Mouse (Mus musculus): Measurements from ENCODE around the gene Fbxl15. TPM values are rescaled to one million over a fixed set of nuclear protein-coding genes. Genes with fewer than 3 reads are reported as not detected.

The Fbxl15 gene
- polyA plus RNA-seq, 1 experiment from 2014 or later, result 15.0 TPM

DNA sequence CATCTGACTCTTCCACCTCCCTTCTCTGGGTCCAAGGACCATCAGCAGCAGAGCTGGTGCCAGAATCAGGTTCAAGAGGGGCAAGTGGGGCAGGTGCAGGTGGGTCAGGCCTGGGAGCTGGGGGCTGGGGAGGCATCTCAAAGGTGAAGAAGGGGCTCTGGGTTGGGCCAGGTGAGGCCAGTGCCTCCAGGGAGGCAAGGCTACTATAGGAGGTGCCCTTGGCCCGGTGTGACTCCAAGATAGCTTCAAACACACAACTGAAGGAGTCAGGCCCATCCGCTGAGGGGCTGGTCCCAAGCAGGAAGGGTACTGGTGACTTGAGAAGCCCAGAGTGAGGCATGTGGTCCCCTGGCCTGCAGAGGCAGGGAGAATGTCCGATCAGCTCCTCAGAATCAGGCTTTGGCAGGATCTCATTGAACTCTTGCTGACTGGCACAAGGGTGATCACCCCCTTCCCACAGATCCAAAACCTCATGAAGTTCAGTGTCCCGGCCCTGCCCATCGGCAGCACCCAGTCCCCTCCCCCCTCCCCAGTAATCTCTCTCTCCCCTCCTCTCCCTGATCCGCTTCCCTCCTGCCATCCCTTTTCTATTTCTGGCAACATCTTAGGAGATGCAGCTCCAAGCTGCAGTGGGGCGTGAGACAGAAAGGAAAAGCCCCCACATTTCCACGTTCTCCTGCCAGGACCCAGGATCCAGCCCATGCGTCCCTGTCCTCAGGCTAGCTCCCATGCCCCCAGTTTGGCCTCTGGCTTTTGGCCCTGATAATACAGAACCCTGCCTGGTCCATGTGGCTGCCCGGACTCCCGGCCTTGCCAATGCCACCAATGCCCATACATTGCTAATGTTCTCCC lies 5.6 kb upstream of the Fbxl15 start:
- H3K4me1 ChIP-seq (ENCODE audit: control insufficient read depth, insufficient read depth, low read length), result peaks cover 6% of the 10 kb centered on the region
- H3K36me3 ChIP-seq (replicated peaks; ENCODE audit: control insufficient read depth, insufficient read depth, low read depth, low read length), result no peaks in the 10 kb centered on the region
- no peaks in the 10 kb centered on the region for H3K9me3 ChIP-seq (replicated peaks; ENCODE audit: control insufficient read depth, low read length)
- no peak overlapping the region for H3K27ac ChIP-seq (replicated peaks; ENCODE audit: low read depth, low read length)
- no peak overlapping the region for H3K9ac ChIP-seq (replicated peaks; ENCODE audit: low read length)
- ATAC-seq (replicated peaks; ENCODE audit: insufficient number of reproducible peaks, low FRiP score, low TSS enrichment, low read depth), result no peak
- 53% methylated on average over 11 of the region's 11 CpGs for WGBS
- H3K27me3 ChIP-seq (ENCODE audit: control insufficient read depth, insufficient read depth, low read length), result peaks cover 74% of the 10 kb centered on the region
- DNase-seq (ENCODE audit: low spot score), result no peak
- H3K4me2 ChIP-seq (ENCODE audit: low read depth, low read length), result no peak overlapping the region
- no peak overlapping the region for H3K4me3 ChIP-seq (ENCODE audit: low read depth, low read length)

DNA sequence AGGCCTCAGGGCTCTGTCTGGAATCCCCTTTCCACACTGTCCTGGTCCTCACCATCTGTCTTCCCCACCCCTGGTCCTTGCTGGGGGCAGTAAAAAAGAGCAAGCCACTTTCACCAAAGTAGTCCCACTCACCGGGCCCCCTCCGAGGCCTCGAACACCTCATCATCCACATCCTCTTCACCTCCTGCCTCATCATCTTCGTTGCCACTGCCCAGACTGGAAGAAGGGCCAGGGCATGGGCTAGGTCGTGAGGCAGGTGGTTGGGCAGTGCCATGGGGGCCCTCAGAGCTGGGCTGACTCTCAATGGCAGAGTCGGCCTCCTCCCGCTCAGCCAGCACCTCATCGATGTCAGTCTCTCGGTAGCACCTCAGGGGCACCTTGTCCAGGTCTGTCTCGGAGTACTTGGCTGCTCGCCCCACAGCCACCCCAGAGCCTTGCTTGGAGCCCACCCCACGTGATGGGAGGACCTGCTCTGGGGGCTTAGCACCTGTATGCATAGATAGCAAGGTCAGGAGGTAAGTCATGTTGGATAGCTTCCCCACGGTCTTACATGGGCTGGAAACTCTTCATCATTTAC lies 4.9 kb upstream of the Fbxl15 start:
- no peak overlapping the region; the same call in 1 of the 2 replicates for H3K4me2 ChIP-seq (ENCODE audit: low read depth, low read length)
- H3K9ac ChIP-seq (replicated peaks; ENCODE audit: low read length), result no peak overlapping the region
- H3K27ac ChIP-seq (replicated peaks; ENCODE audit: low read depth, low read length), result no peak overlapping the region
- peaks cover 67% of the 10 kb centered on the region for H3K27me3 ChIP-seq (ENCODE audit: control insufficient read depth, insufficient read depth, low read length)
- no peaks in the 10 kb centered on the region for H3K9me3 ChIP-seq (replicated peaks; ENCODE audit: control insufficient read depth, low read length)
- no peak overlapping the region for H3K4me3 ChIP-seq (ENCODE audit: low read depth, low read length)
- WGBS, result 72% methylated on average over 13 of the region's 13 CpGs
- H3K36me3 ChIP-seq (replicated peaks; ENCODE audit: control insufficient read depth, insufficient read depth, low read depth, low read length), result no peaks in the 10 kb centered on the region
- ATAC-seq (replicated peaks; ENCODE audit: insufficient number of reproducible peaks, low FRiP score, low TSS enrichment, low read depth) (no peak), DNase-seq (ENCODE audit: low spot score) (no peak)
- H3K4me1 ChIP-seq (ENCODE audit: control insufficient read depth, insufficient read depth, low read length), result peaks cover under 1% of the 10 kb centered on the region; the same call in 1 of the 2 replicates

DNA sequence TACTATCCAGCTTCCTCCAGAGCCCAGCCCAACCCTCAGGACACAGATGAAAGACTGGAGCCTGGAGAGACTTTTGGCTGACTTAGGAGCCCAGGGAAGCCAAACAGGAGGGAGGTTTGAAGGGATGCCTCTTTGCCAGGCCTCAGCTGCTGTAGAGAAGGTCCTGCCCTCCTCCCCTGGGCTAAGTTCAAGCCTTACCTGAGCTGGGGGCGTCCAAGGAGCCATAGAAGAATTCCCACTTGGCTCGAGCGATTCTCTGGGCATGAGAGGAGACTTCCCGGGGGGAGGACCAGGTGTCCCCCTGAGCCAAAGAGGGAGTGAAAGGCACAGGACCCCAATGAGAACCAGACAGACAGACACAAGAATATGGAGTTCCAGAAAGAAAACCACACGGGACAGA lies 4.3 kb upstream of the Fbxl15 start:
- Histone ChIP-seq H3K4me1 (ENCODE audit: control insufficient read depth, insufficient read depth, low read length) (no peaks in the 10 kb centered on the region; the same call in 1 of the 2 replicates), H3K36me3 (replicated peaks; ENCODE audit: control insufficient read depth, insufficient read depth, low read depth, low read length) (no peaks in the 10 kb centered on the region), H3K4me2 (ENCODE audit: low read depth, low read length) (no peak overlapping the region), H3K27me3 (ENCODE audit: control insufficient read depth, insufficient read depth, low read length) (peaks cover 61% of the 10 kb centered on the region), H3K9ac (replicated peaks; ENCODE audit: low read length) (no peak overlapping the region), H3K4me3 (ENCODE audit: low read depth, low read length) (no peak overlapping the region), H3K27ac (replicated peaks; ENCODE audit: low read depth, low read length) (no peak overlapping the region), H3K9me3 (replicated peaks; ENCODE audit: control insufficient read depth, low read length) (no peaks in the 10 kb centered on the region)
- no peak for DNase-seq (ENCODE audit: low spot score)
- ATAC-seq (replicated peaks; ENCODE audit: insufficient number of reproducible peaks, low FRiP score, low TSS enrichment, low read depth), result no peak
- 71% methylated on average over 5 of the region's 5 CpGs for WGBS

DNA sequence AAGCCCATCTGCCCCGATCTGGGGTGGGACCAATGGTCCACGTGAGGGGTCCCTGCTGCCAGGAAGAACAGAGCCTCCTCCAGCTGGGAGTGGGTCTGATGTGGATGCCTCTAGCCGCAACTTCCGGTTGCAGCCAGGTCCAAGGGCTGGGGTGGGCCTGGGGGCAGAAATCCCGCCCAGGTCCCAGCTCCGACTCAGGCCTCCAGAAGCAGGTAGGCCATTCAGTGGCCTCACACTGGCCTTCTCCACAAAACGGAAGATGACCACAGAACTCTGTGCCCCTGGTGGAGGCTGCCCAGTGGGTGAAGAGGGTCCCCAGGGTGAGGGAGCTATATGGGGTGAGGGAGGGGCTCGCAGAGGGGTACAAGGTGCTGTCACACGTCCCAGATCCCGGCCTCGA lies 3.6 kb upstream of the Fbxl15 start:
- H3K27ac ChIP-seq (replicated peaks; ENCODE audit: low read depth, low read length), result no peak overlapping the region
- H3K9ac ChIP-seq (replicated peaks; ENCODE audit: low read length), result no peak overlapping the region
- peaks cover 55% of the 10 kb centered on the region for H3K27me3 ChIP-seq (ENCODE audit: control insufficient read depth, insufficient read depth, low read length)
- peaks cover 1% of the 10 kb centered on the region; the same call in 1 of the 2 replicates for H3K4me1 ChIP-seq (ENCODE audit: control insufficient read depth, insufficient read depth, low read length)
- H3K36me3 ChIP-seq (replicated peaks; ENCODE audit: control insufficient read depth, insufficient read depth, low read depth, low read length), result no peaks in the 10 kb centered on the region
- H3K4me3 ChIP-seq (ENCODE audit: low read depth, low read length), result no peak overlapping the region
- ATAC-seq (replicated peaks; ENCODE audit: insufficient number of reproducible peaks, low FRiP score, low TSS enrichment, low read depth) (no peak), DNase-seq (ENCODE audit: low spot score) (no peak)
- H3K9me3 ChIP-seq (replicated peaks; ENCODE audit: control insufficient read depth, low read length), result no peaks in the 10 kb centered on the region
- 61% methylated on average over 11 of the region's 11 CpGs for WGBS
- no peak overlapping the region for H3K4me2 ChIP-seq (ENCODE audit: low read depth, low read length)

DNA sequence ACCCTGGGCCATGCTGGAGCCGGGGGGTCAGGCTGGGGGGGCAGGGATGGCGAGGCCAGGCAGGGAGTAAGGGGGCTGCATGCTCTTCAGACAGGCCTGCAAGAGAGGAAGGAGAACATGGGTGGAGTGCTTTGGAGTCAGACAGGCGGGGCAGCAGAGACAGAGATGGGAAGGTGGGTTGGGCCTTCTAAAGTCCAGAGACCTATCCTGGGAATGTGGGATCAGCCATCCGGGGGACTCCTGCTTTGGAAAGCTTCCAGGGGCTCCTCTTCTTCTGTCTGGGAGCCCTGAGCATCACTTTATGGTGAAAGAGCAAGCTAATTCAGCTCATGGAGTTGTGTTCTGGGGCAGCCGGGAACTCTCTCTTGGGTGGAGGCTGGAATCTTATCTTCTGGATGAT lies 3.1 kb upstream of the Fbxl15 start:
- DNase-seq (ENCODE audit: low spot score) (no peak), ATAC-seq (replicated peaks; ENCODE audit: insufficient number of reproducible peaks, low FRiP score, low TSS enrichment, low read depth) (no peak)
- H3K4me3 ChIP-seq (ENCODE audit: low read depth, low read length), result no peak overlapping the region
- WGBS, result 61% methylated on average over 5 of the region's 5 CpGs
- no peak overlapping the region for H3K27ac ChIP-seq (replicated peaks; ENCODE audit: low read depth, low read length)
- no peak overlapping the region for H3K4me2 ChIP-seq (ENCODE audit: low read depth, low read length)
- H3K9me3 ChIP-seq (replicated peaks; ENCODE audit: control insufficient read depth, low read length), result no peaks in the 10 kb centered on the region
- H3K9ac ChIP-seq (replicated peaks; ENCODE audit: low read length), result no peak overlapping the region
- no peaks in the 10 kb centered on the region for H3K36me3 ChIP-seq (replicated peaks; ENCODE audit: control insufficient read depth, insufficient read depth, low read depth, low read length)
- peaks cover 3% of the 10 kb centered on the region; the same call in 1 of the 2 replicates for H3K4me1 ChIP-seq (ENCODE audit: control insufficient read depth, insufficient read depth, low read length)
- H3K27me3 ChIP-seq (ENCODE audit: control insufficient read depth, insufficient read depth, low read length), result peaks cover 49% of the 10 kb centered on the region

- H3K9ac ChIP-seq (replicated peaks; ENCODE audit: low read length), result no peak overlapping the region
- ATAC-seq (replicated peaks; ENCODE audit: insufficient number of reproducible peaks, low FRiP score, low TSS enrichment, low read depth), result no peak
Measured at GRCm38 (mm10) chr19:46326019-46326755, 1.8 kb upstream of the Fbxl15 start.

DNA sequence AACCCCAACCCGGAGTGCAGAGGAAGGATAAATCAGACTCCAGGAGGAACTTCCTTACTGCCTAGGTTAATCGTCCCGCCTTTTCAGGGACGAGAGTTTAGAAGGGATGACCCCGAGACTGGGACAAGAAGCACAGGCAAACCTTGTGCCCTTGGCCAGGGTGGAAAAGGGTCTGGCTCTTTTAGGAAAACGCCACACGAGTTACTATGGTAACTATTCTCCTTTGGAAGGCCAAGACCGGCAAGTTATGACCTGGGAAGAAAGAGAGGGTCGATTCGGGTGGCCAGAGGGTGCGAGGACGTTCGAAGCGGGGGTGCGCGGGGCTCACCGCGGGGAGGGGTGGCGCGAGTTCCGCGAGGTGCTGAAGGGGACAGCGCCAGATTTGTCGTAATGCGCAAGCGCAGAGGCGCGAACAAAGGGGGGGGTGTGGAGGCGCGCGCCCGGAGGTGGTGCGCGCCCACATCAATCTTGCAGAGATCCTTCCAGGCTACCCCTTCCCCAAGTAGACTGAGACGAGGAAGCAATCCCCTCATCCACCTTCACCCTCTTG lies 1.2 kb upstream of the Fbxl15 start, which contains the start of gene Psd:
Gene Psd, minus strand, starts transcription at position 401 of the 550 bp plus-strand sequence.
- Histone ChIP-seq H3K9me3 (replicated peaks; ENCODE audit: control insufficient read depth, low read length) (no peaks in the 10 kb centered on the region), H3K36me3 (replicated peaks; ENCODE audit: control insufficient read depth, insufficient read depth, low read depth, low read length) (no peaks in the 10 kb centered on the region), H3K4me3 (ENCODE audit: low read depth, low read length) (peak within 1 kb of the TSS; percentile 65), H3K4me1 (ENCODE audit: control insufficient read depth, insufficient read depth, low read length) (peaks cover 3% of the 10 kb centered on the region; the same call in 1 of the 2 replicates), H3K4me2 (ENCODE audit: low read depth, low read length) (peak within 1 kb of the TSS; percentile 95), H3K27ac (replicated peaks; ENCODE audit: low read depth, low read length) (peak within 1 kb of the TSS; percentile 49; the same call in 1 of the 2 replicates), H3K27me3 (ENCODE audit: control insufficient read depth, insufficient read depth, low read length) (peaks cover 37% of the 10 kb centered on the region), H3K9ac (replicated peaks; ENCODE audit: low read length) (peak within 1 kb of the TSS; percentile 47)
- peak; percentile 68 for DNase-seq (ENCODE audit: low spot score)
- no peak for ATAC-seq (replicated peaks; ENCODE audit: insufficient number of reproducible peaks, low FRiP score, low TSS enrichment, low read depth)
- under 1% methylated on average over 35 of the region's 35 CpGs for WGBS

More at GRCm38 (mm10) chr19:46326019-46326755, 1.8 kb upstream of the Fbxl15 start:
- Histone ChIP-seq H3K9me3 (replicated peaks; ENCODE audit: control insufficient read depth, low read length) (no peaks in the 10 kb centered on the region), H3K4me3 (ENCODE audit: low read depth, low read length) (no peak overlapping the region), H3K4me2 (ENCODE audit: low read depth, low read length) (peak overlapping the region; percentile 45; the same call in 1 of the 2 replicates), H3K27me3 (ENCODE audit: control insufficient read depth, insufficient read depth, low read length) (peaks cover 41% of the 10 kb centered on the region), H3K36me3 (replicated peaks; ENCODE audit: control insufficient read depth, insufficient read depth, low read depth, low read length) (no peaks in the 10 kb centered on the region), H3K27ac (replicated peaks; ENCODE audit: low read depth, low read length) (no peak overlapping the region), H3K4me1 (ENCODE audit: control insufficient read depth, insufficient read depth, low read length) (peaks cover 3% of the 10 kb centered on the region; the same call in 1 of the 2 replicates)
- WGBS, result 5% methylated on average over 28 of the region's 29 CpGs
- no peak for DNase-seq (ENCODE audit: low spot score)
